Mouse (Mus musculus): ENCODE measurements around the gene Specc1l.

DNA sequence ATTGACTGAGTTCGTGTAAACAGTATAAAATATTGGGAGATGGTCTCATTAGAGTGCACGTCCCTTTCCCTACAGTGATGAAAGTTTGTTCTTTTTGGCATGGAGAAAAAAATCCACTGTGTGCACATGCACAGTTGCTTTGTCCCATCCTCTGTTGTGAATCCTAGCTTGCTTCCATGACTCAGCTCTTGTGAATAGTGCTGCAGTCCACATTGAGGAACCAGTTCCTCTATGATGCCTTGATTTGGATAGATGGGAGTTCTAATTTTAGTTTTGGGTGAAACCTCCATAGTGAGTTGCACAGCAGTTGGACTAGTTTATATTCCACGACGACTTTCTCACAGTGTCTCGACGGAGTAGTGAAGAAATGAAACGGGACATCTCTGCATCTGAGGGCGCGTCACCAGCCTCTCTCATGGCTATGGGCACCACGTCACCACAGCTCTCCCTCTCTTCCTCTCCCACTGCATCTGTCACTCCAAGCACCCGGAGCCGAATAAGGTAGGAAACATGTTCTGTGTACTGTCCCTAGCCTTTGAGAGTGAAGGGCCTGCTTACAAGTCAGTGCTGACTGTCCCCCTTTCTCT lies 64.6 kb downstream of the Specc1l start:
- no peak for TF ChIP-seq GATA1 (IDR thresholded peaks at IDR 0.05; ENCODE audit: borderline replicate concordance, low read length)
- no peak for TF ChIP-seq FLI1 (IDR thresholded peaks at IDR 0.05; ENCODE audit: low read length)

Data from megakaryocyte, embryonic 14.5 days (primary cell).